Mouse (Mus musculus) lung, embryonic 16.5 days (tissue): ENCODE data around the gene Fstl4. TPM values are rescaled to one million over a fixed set of nuclear protein-coding genes. Genes with fewer than 3 reads are reported as not detected.
A peak's percentile ranks its signal among the peaks of the same experiment; 100 is the strongest.

ENCODE experiments used
- ATAC-seq: fragments of 200-750 bp; cut with Nextera tagmentation; 2 replicates; pipeline ENCODE4 v1.8.0; 2017; ENCODE audit warnings: low read depth, mild to moderate bottlenecking, moderate library complexity
- H3K27ac ChIP-seq: fragments of 300-500 bp; sonication (generic); 2 replicates; pipeline ENCODE4 v1.5.1; 2014; ENCODE audit warnings: mild to moderate bottlenecking, control low read depth, low read length
- H3K27me3 ChIP-seq: fragments of 300-500 bp; sonication (generic); 2 replicates; pipeline ENCODE4 v1.6.1; 2014; ENCODE audit warnings: low read depth, low read length, mixed read lengths; ENCODE audit not compliant: control insufficient read depth, insufficient read depth
- H3K36me3 ChIP-seq: fragments of 300-500 bp; sonication (generic); 2 replicates; pipeline ENCODE4 v1.6.1; 2014; ENCODE audit warnings: low read length; ENCODE audit not compliant: control insufficient read depth, insufficient read depth
- H3K4me1 ChIP-seq: fragments of 300-500 bp; sonication (generic); replicated peaks from 2 replicates; pipeline ENCODE4 v1.6.1; 2014; ENCODE audit warnings: low read length, mixed read lengths; ENCODE audit not compliant: control insufficient read depth, insufficient read depth
- H3K4me2 ChIP-seq: fragments of 300-500 bp; sonication (generic); 2 replicates; pipeline ENCODE4 v1.6.1; 2014; ENCODE audit warnings: low read depth, low read length, control low read depth
- H3K4me3 ChIP-seq: fragments of 300-500 bp; sonication (generic); 2 replicates; pipeline ENCODE4 v1.5.1; 2014; ENCODE audit warnings: mild to moderate bottlenecking, low read length, control low read depth
- H3K9ac ChIP-seq: fragments of 300-500 bp; sonication (generic); 2 replicates; pipeline ENCODE4 v1.6.1; 2014; ENCODE audit warnings: low read length, control low read depth
- H3K9me3 ChIP-seq: fragments of 300-500 bp; sonication (generic); 2 replicates; pipeline ENCODE4 v1.6.1; 2016; ENCODE audit warnings: low read length; ENCODE audit not compliant: control insufficient read depth
- WGBS: fragments of 180-500 bp; shearing (Covaris S2); extraction: QIAGEN DNeasy Blood & Tissue Kit; methylation state at CpG from one replicate; pipeline ENCODE4 v1.1.7; 2014; 5-methylcytosine and 5-hydroxymethylcytosine counted together
- polyA plus RNA-seq: library from polyadenylated mRNA; unstranded; fragments of >200 nt; fragmentation: Nextera tagmentation; extraction: Ambion mirVana; gene quantifications from 2 replicates; pipeline ENCODE4 v1.2.1, GENCODE M21; 2015

The Fstl4 gene
- polyA plus RNA-seq, 1 experiment from 2014 or later = 11.3 TPM

- H3K36me3 ChIP-seq = no peaks in the 10 kb centered on the region
- H3K27me3 ChIP-seq = no peaks in the 10 kb centered on the region
- H3K9me3 ChIP-seq = no peaks in the 10 kb centered on the region
- WGBS = 10% methylated on average over 15 of the region's 15 CpGs
- no peak overlapping the region for H3K27ac ChIP-seq
- no peak overlapping the region for H3K9ac ChIP-seq
- peaks cover 6% of the 10 kb centered on the region for H3K4me1 ChIP-seq
- ATAC-seq = 0 out of 2 replicates have a peak, but pooled peaks have one; percentile 26
- H3K4me3 ChIP-seq = no peak overlapping the region
- 0 out of 2 replicates have a peak overlapping the region, but pooled peaks have one; percentile 1 for H3K4me2 ChIP-seq
These were observed 155.0 kb downstream of the Fstl4 start for GRCm38 (mm10) chr11:52919231-52919960.

GRCm38 (mm10) chr11:52924196-52924595 lies 159.8 kb downstream of the Fstl4 start:
- WGBS = 45% methylated on average over 2 of the region's 2 CpGs
- Histone ChIP-seq H3K4me2 (no peak overlapping the region), H3K36me3 (no peaks in the 10 kb centered on the region), H3K9me3 (no peaks in the 10 kb centered on the region), H3K4me3 (no peak overlapping the region), H3K27me3 (no peaks in the 10 kb centered on the region), H3K27ac (no peak overlapping the region), H3K9ac (no peak overlapping the region), H3K4me1 (peaks cover 6% of the 10 kb centered on the region)
- ATAC-seq = no peak

GRCm38 (mm10) chr11:52928321-52928720 lies 163.9 kb downstream of the Fstl4 start:
- Histone ChIP-seq H3K9ac (no peak overlapping the region), H3K27me3 (no peaks in the 10 kb centered on the region), H3K27ac (no peak overlapping the region), H3K36me3 (no peaks in the 10 kb centered on the region), H3K4me2 (no peak overlapping the region), H3K4me3 (no peak overlapping the region), H3K9me3 (no peaks in the 10 kb centered on the region), H3K4me1 (no peaks in the 10 kb centered on the region)
- WGBS = 81% methylated on average over 4 of the region's 4 CpGs
- no peak for ATAC-seq

- no peak overlapping the region for H3K4me2 ChIP-seq
- no peak for ATAC-seq
These were observed 175.1 kb downstream of the Fstl4 start for GRCm38 (mm10) chr11:52939336-52940070.

DNA sequence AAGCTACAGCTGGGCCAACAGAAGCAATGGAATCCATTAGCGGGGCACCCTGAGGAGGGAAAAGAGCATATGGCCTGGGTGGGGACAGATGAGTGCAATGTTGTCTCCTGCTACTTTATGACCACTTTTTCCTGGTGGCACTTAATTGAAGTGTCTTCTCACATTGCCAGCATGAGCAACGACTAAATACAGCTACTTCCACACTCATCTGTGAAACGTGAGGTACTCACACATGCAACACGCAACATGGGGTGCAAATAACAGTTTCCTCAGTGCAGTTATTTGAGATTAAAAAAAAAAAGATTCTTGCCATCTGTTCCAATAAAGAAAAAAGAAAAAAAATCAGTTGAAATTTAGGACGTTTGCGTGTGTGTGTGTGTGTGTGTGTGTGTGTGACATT lies 178.5 kb downstream of the Fstl4 start:
- H3K36me3 ChIP-seq = no peaks in the 10 kb centered on the region
- WGBS = 77% methylated on average over 6 of the region's 6 CpGs
- no peaks in the 10 kb centered on the region for H3K4me1 ChIP-seq
- H3K4me2 ChIP-seq = no peak overlapping the region
- H3K4me3 ChIP-seq = no peak overlapping the region
- H3K27ac ChIP-seq = no peak overlapping the region
- ATAC-seq = no peak
- H3K9ac ChIP-seq = no peak overlapping the region
- H3K27me3 ChIP-seq = no peaks in the 10 kb centered on the region
- H3K9me3 ChIP-seq = no peaks in the 10 kb centered on the region

More at GRCm38 (mm10) chr11:52939336-52940070, 175.1 kb downstream of the Fstl4 start:
- 50% methylated on average over 12 of the region's 12 CpGs for WGBS
- Histone ChIP-seq H3K27ac (no peak overlapping the region), H3K9ac (no peak overlapping the region), H3K27me3 (no peaks in the 10 kb centered on the region), H3K4me1 (no peaks in the 10 kb centered on the region), H3K4me3 (no peak overlapping the region), H3K36me3 (no peaks in the 10 kb centered on the region), H3K9me3 (no peaks in the 10 kb centered on the region)

- H3K4me1 ChIP-seq = no peaks in the 10 kb centered on the region
- H3K9me3 ChIP-seq = no peaks in the 10 kb centered on the region
- H3K27me3 ChIP-seq = no peaks in the 10 kb centered on the region
- no peak overlapping the region for H3K4me2 ChIP-seq
- no peak for ATAC-seq
- no peak overlapping the region for H3K27ac ChIP-seq
- H3K9ac ChIP-seq = no peak overlapping the region
- WGBS = 79% methylated on average over 3 of the region's 3 CpGs
- H3K36me3 ChIP-seq = no peaks in the 10 kb centered on the region
- no peak overlapping the region for H3K4me3 ChIP-seq
These were observed 190.6 kb downstream of the Fstl4 start for GRCm38 (mm10) chr11:52954995-52955394.

DNA sequence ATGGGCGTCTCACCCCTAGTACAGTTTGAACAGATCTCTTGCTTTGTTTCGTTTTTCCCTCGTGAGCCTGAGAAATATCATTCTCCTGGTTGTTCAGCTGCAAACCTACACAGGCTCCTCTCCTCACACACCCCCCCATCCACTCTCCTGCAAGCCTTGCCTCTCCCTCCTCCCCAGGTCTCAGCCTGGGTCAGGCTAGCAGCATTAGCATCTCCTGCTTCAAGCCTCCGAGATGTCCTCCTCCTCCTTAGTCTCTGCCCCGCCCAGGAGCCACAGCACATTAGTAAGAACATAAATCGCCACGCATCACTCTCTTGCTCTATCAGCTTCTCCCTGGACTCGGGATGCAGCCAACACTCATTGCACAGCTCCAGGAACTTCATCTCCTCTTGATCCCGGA lies 204.4 kb downstream of the Fstl4 start:
- H3K9ac ChIP-seq = no peak overlapping the region
- 59% methylated on average over 9 of the region's 9 CpGs for WGBS
- H3K9me3 ChIP-seq = no peaks in the 10 kb centered on the region
- H3K4me3 ChIP-seq = no peak overlapping the region
- H3K27ac ChIP-seq = no peak overlapping the region
- ATAC-seq = no peak
- H3K36me3 ChIP-seq = no peaks in the 10 kb centered on the region
- no peaks in the 10 kb centered on the region for H3K4me1 ChIP-seq
- H3K27me3 ChIP-seq = no peaks in the 10 kb centered on the region
- no peak overlapping the region for H3K4me2 ChIP-seq

DNA sequence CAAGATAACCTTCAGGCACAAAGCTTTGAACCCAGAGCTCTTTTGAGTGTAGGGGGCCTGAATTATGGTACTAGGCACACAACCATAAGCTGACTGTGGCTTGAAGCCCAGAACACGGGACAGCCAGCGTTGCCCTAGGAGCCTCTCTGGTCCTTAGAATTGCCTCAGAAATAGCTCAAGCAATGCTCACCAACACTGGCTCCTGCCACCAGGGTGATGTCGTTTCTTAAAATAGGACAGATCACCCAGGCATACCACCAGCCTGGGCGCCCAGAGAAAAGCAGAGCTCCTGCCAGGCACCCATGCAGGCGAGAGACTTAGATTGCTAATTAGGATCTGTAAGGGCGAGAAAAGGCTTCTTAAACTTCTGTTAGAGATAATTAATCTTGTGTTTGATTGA lies 206.0 kb downstream of the Fstl4 start:
- Histone ChIP-seq H3K4me3 (no peak overlapping the region), H3K36me3 (no peaks in the 10 kb centered on the region), H3K27ac (no peak overlapping the region), H3K4me2 (no peak overlapping the region), H3K9ac (no peak overlapping the region), H3K9me3 (no peaks in the 10 kb centered on the region), H3K4me1 (0 out of 2 replicates have a peak, but pooled peaks cover 3% of the 10 kb centered on the region), H3K27me3 (no peaks in the 10 kb centered on the region)
- ATAC-seq = no peak
- 65% methylated on average over 6 of the region's 6 CpGs for WGBS

GRCm38 (mm10) chr11:52986986-52987385 lies 222.6 kb downstream of the Fstl4 start:
- Histone ChIP-seq H3K4me2 (no peak overlapping the region), H3K9ac (no peak overlapping the region), H3K27me3 (no peaks in the 10 kb centered on the region), H3K4me1 (no peaks in the 10 kb centered on the region), H3K36me3 (no peaks in the 10 kb centered on the region), H3K27ac (no peak overlapping the region), H3K9me3 (peaks cover 2% of the 10 kb centered on the region; the same call in 1 of the 2 replicates), H3K4me3 (no peak overlapping the region)
- 77% methylated on average over 8 of the region's 8 CpGs for whole genome bisulfite sequencing
- ATAC-seq = no peak
